Mouse (Mus musculus): Measurements from ENCODE around the gene Vpreb3.

The Vpreb3 gene

GRCm38 (mm10) chr10:75942736-75943477, at the start of gene Vpreb3:
Gene Vpreb3 (plus strand): TSS chr10:75943057.
- no peak for DNase-seq (ENCODE audit: low read depth, low spot score)

GRCm38 (mm10) chr10:75893089-75893750, 49.6 kb upstream of the Vpreb3 start, which contains the start of gene Derl3:
Gene Derl3 (plus strand): TSS chr10:75893413.
- DNase-seq (ENCODE audit: low read depth, low spot score), result peak; percentile 100

- DNase-seq (ENCODE audit: low read depth, low spot score), result no peak
Measured at GRCm38 (mm10) chr10:75894601-75895000, 48.3 kb upstream of the Vpreb3 start.

DNA sequence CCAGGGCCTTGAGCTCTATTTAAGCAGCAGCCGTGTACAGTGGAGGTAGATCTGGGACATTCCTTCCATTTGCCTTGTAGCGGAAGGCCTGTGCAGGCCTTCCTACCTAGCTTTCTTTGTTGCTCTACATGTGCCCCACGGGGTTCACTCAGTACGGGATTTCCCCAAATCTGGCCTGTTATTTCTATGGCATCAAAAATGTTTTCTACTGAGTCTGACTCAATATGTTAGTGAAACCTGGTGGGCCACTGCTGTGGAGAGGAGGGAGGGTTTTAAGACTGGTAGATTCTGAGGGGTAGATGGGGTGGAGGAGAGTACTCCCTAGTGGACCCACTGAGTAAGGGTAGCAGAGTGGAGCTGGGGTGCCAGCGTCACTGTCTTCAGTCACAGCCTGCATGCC, 47.1 kb upstream of the Vpreb3 start:
- no peak for DNase-seq (ENCODE audit: low read depth, low spot score)

DNA sequence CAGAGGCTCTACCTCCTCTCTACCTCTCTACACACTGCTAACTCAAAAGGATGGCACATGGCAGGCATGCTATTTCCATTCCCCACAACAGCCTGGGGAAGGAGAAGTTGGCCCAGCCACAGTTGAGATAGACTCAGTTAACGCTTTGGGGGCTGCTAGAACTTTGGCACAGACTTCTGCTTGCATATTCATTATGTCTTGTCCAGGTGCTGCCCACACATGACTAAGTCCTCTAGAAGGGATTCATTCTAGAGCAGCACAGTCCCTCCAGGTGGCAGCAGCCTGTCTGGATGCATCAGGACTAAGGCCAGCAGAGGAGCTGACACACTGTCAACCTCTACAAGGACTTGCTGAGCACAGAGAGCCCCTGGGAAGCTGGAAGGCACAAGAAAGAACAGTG, 46.6 kb upstream of the Vpreb3 start:
- DNase-seq (ENCODE audit: low read depth, low spot score), result no peak

GRCm38 (mm10) chr10:75897373-75897772, 45.5 kb upstream of the Vpreb3 start:
- peak; percentile 77 for DNase-seq (ENCODE audit: low read depth, low spot score)

DNA sequence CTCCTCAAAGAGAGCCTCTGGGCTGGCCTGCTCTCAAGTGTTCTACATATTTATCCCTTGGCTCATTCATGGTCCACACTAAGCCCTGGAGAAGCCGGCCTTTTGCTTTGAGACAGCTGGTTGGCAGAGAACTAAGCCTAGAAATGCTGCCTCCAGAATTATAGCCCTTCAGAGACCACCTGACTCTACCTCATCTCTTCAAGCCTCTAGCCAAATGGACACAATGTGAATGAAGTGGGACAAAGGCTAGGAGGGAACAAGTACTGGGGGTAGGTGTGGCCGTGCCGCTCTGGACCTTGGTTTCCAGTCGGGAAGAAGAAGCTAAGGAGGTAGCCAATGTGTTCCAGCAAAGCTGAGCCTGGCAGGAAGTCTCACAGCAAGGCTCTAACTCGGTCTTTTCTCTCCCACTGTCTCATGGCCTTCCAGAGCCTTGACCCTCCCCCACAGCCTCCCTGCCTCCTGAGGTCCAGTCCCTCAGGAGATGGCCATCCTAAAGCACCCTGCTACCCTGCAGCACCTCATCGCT, 44.8 kb upstream of the Vpreb3 start:
- DNase-seq (ENCODE audit: low read depth, low spot score), result no peak

- DNase-seq (ENCODE audit: low read depth, low spot score), result no peak
Measured at GRCm38 (mm10) chr10:75898846-75899245, 44.0 kb upstream of the Vpreb3 start.

- no peak for DNase-seq (ENCODE audit: low read depth, low spot score)
Measured at GRCm38 (mm10) chr10:75904391-75904790, 38.5 kb upstream of the Vpreb3 start.

DNA sequence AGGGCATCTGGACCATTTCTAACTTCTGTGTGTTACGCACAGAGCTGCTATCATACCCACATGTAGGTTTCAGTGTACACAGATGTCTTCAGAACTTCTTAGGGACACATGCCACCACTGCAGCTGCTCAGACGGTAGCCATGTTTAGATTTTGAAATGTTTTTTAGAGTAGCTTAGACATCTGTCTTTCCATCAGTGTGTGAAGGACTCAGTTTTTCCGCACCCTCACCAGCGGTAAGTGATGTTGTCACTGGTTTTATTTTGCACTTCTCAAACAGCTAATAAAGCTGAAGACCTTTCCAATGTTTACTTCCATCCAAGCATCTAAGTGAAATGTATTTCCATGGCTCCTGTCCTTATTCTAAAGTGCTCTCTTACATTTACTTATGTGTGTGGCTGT, 36.0 kb upstream of the Vpreb3 start:
- no peak for DNase-seq (ENCODE audit: low read depth, low spot score)

GRCm38 (mm10) chr10:75910698-75911097, 32.2 kb upstream of the Vpreb3 start:
- no peak for DNase-seq (ENCODE audit: low read depth, low spot score)

GRCm38 (mm10) chr10:75913013-75913589, 29.8 kb upstream of the Vpreb3 start:
- DNase-seq (ENCODE audit: low read depth, low spot score), result no peak

DNA sequence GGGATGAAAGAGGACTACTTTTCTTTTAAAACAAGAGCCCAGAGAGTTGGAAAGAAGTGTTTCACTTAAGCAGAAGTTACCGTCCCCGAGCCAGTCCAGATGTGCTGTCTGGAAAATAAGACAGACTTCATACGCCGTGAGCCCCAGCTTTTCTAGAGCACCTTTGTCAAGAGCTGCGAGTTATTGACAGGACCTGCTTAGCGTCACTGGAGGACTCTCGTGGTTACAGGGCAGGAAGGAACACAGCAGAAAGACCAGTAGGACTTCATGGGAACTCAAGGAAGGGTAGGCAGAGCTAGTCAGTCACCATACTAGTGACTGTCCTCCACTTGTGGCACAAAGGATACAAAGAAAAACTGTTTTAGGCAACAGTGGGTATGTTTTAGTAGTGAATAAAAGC, 27.3 kb upstream of the Vpreb3 start:
- DNase-seq (ENCODE audit: low read depth, low spot score), result no peak

GRCm38 (mm10) chr10:75916840-75917239, 26.0 kb upstream of the Vpreb3 start:
- DNase-seq (ENCODE audit: low read depth, low spot score), result no peak

DNA sequence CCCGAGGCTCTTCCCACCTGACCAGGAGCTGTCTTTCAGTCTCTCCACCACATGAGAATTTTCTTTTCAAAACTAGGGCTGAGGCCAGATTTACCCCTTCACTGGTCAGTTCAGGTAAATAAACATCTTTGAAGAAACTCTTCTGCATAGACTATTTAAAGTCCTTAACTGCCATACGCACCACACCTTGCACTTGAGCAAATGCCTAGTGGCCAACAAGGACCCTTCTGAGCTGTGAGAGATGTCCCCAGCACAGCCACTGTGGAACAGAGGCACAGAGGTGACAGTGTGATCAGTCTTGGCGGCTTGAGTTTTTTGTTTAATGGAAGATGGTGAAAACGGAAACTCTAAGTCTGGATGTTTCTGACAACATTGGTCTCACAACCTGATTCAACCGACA, 23.8 kb upstream of the Vpreb3 start:
- no peak for DNase-seq (ENCODE audit: low read depth, low spot score)

GRCm38 (mm10) chr10:75921026-75921725, 21.7 kb upstream of the Vpreb3 start, which contains the start of gene Smarcb1:
Gene Smarcb1 (minus strand): TSS chr10:75921617.
- DNase-seq (ENCODE audit: low read depth, low spot score), result peak; percentile 94

DNA sequence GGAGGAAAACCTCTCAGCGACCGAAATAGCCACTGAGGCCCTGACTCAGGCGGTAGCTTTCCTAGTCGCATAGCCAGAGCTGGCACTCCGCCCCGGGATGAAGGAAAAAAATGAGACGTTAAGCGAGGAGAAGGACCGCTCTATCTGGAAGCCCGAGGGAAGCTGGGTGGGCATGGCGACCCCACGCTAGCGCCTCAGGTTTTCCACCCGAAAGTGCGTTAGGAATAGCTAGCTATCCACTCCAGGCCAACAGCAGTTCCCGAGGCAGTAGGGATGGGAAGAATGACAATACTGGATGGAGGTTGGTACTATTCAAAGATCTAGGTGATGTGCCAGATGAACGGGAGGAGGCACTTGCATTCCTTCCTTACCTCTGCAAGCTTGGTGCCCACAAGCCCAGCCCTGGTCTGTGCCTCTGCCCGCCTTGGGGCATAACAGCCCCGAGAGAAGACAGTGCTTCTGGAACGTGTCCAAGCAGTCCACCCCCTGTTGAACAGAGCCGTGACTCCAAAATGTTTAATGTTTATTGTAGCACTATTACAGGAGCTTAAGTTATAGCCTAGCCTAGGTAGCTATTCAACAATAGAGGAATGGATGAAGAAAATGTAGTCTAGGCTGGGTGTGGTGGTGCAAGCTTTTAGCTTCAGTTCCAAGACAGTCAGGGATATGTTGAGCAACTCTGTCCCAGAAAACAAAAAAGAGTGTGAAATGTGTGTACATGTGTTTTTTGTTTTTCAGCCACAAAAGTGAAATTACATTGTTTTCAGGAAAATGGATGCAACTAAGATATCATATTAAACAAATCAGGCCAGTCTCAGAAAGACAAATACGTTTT, 20.9 kb upstream of the Vpreb3 start:
- DNase-seq (ENCODE audit: low read depth, low spot score), result no peak

- DNase-seq (ENCODE audit: low read depth, low spot score), result no peak
Measured at GRCm38 (mm10) chr10:75924324-75924723, 18.5 kb upstream of the Vpreb3 start.

- no peak for DNase-seq (ENCODE audit: low read depth, low spot score)
Measured at GRCm38 (mm10) chr10:75926396-75926795, 16.5 kb upstream of the Vpreb3 start.

GRCm38 (mm10) chr10:75930304-75930703, 12.6 kb upstream of the Vpreb3 start:
- DNase-seq (ENCODE audit: low read depth, low spot score), result no peak

- no peak for DNase-seq (ENCODE audit: low read depth, low spot score)
Measured at GRCm38 (mm10) chr10:75931311-75931710, 11.5 kb upstream of the Vpreb3 start.

Measured in R1 (cell line).